9 mouse cellular contexts compared by ENCODE assay signal in the genomic region with DNA sequence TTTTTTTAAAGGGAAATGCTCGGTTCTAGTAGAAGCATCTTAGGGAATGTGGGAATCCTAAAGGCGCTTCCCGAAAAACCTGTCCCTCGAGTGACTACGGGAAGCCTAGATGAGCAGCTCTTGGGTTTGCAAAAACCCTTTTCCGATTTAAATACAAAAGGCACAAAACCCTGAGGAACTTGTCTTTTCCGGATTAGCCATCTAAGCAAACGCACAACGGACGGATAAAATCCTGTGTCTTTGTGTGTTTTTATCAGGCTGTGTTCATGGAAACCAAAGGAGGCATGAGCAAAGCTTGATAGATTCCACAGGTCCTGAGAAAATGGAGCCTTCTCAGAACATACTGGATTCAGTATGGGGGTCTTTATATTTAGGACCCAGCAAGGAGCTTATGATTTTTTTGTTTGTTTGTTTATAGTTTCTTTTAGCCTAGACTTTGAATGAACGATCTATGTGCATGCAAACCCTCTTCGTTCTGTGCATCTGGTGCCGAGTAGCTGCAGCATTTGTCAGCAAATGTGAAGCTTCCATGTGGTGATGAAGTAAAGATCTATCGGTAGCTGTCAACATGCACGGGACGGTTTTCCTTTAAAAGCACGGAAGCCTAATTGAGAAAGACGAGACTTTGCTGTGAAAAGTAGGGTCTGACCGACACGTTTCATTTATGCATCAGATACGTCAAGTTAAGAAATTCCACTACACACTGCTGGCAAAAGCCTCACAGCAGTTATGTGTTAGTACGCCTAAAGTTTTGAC. TPM values are rescaled to one million over a fixed set of nuclear protein-coding genes. Genes with fewer than 3 reads are reported as not detected.
DNase-seq lines count a peak whose midpoint lies in the region; ATAC-seq and TF ChIP-seq lines count a peak whose summit lies in the region.
"Had no signal": no experiment of that assay in that cellular context is flagged by ENCODE, and none has a peak within 500 bp of the region (broad histone marks: within the 10 kb centered on the region; RNA-seq: fewer than 3 reads in every experiment).

No protein-coding gene starts in this region.

- H3K27ac ChIP-seq in heart, embryonic 12.5 days (ENCODE audit: poor library complexity, severe bottlenecking): no peak overlapping the region
- H3K27ac ChIP-seq in ES-E14 (ENCODE audit: insufficient read depth, low read depth, low read length, poor library complexity, severe bottlenecking): no peak overlapping the region
- no peak overlapping the region for H3K27ac ChIP-seq in forebrain, embryonic 11.5 days (ENCODE audit: low read depth, low read length)
- H3K27ac ChIP-seq in limb, embryonic 15.5 days: no peak overlapping the region
- no peak overlapping the region for H3K27ac ChIP-seq in stomach, embryonic 16.5 days (ENCODE audit: low read length)

- DNase-seq in heart, adult 11 months: no peak
- no peak for DNase-seq in ES-E14 (ENCODE audit: low read depth, low spot score)
- DNase-seq in forebrain, embryonic 11.5 days (ENCODE audit: low spot score): no peak
- no peak for DNase-seq in urinary bladder, postnatal 36 days (ENCODE audit: low spot score in 2 of 2)

- peaks cover 7% of the 10 kb centered on the region; the same call in 1 of the 2 replicates for H3K4me1 ChIP-seq in heart, embryonic 12.5 days (replicated peaks)
- H3K4me1 ChIP-seq in ES-E14 (ENCODE audit: control insufficient read depth in 2 of 2, insufficient read depth in 2 of 2, low read length in 2 of 2, poor library complexity in 1 of 2): peaks cover 4 to 11% of the 10 kb centered on the region in 2 experiments; a peak in 3 of 4 replicates
- H3K4me1 ChIP-seq in forebrain, embryonic 11.5 days (replicated peaks; ENCODE audit: control insufficient read depth, insufficient read depth, low read length): 0 out of 2 replicates have a peak, but pooled peaks cover 2% of the 10 kb centered on the region
- H3K4me1 ChIP-seq in limb, embryonic 15.5 days: no peaks in the 10 kb centered on the region; the same call in 1 of the 2 replicates
- 0 out of 2 replicates have a peak, but pooled peaks cover 4% of the 10 kb centered on the region for H3K4me1 ChIP-seq in stomach, embryonic 16.5 days (ENCODE audit: control insufficient read depth, insufficient read depth, low read length)

- 2% methylated on average over 22 of the region's 22 CpGs for WGBS in heart, embryonic 12.5 days
- 1% methylated on average over 22 of the region's 22 CpGs for WGBS in forebrain, embryonic 11.5 days
- WGBS in limb, embryonic 15.5 days: under 1% methylated on average over 22 of the region's 22 CpGs
- WGBS in stomach, embryonic 16.5 days: 2% methylated on average over 22 of the region's 22 CpGs

- H3K9me3 ChIP-seq in heart, embryonic 12.5 days (replicated peaks): 0 out of 2 replicates have a peak, but pooled peaks cover 6% of the 10 kb centered on the region
- H3K9me3 ChIP-seq in ES-E14 (ENCODE audit: control insufficient read depth, insufficient read depth, low read depth, low read length): no peaks in the 10 kb centered on the region
- no peaks in the 10 kb centered on the region for H3K9me3 ChIP-seq in forebrain, embryonic 11.5 days (ENCODE audit: control insufficient read depth, low read length)
- H3K9me3 ChIP-seq in limb, embryonic 15.5 days: no peaks in the 10 kb centered on the region
- H3K9me3 ChIP-seq in stomach, embryonic 16.5 days (replicated peaks; ENCODE audit: control insufficient read depth, low read length): no peaks in the 10 kb centered on the region

- ATAC-seq in heart, embryonic 12.5 days (ENCODE audit: insufficient number of reproducible peaks, low FRiP score): no peak
- ATAC-seq in forebrain, embryonic 11.5 days (replicated peaks; ENCODE audit: low FRiP score): no peak
- ATAC-seq in limb, embryonic 15.5 days (ENCODE audit: insufficient number of reproducible peaks, low FRiP score, low TSS enrichment, low read depth): no peak
- no peak for ATAC-seq in stomach, embryonic 16.5 days (ENCODE audit: insufficient read depth, low FRiP score)
- no peak for ATAC-seq in monocyte, adult 5-6 weeks (replicated peaks; ENCODE audit: insufficient number of reproducible peaks, low FRiP score, low TSS enrichment, poor library complexity, severe bottlenecking)

- H3K36me3 ChIP-seq in heart, embryonic 12.5 days: no peaks in the 10 kb centered on the region
- H3K36me3 ChIP-seq in ES-E14 (ENCODE audit: control insufficient read depth, insufficient read depth, low read length, poor library complexity, severe bottlenecking): no peaks in the 10 kb centered on the region
- no peaks in the 10 kb centered on the region for H3K36me3 ChIP-seq in forebrain, embryonic 11.5 days (ENCODE audit: control insufficient read depth, insufficient read depth, low read length)
- no peaks in the 10 kb centered on the region for H3K36me3 ChIP-seq in limb, embryonic 15.5 days
- H3K36me3 ChIP-seq in stomach, embryonic 16.5 days (ENCODE audit: control insufficient read depth, insufficient read depth, low read length): no peaks in the 10 kb centered on the region
- H3K36me3 ChIP-seq: G1E had no signal

- H3K9ac ChIP-seq in heart, embryonic 12.5 days: peak overlapping the region; percentile 48
- H3K9ac ChIP-seq in ES-E14 (ENCODE audit: insufficient read depth, low read depth, low read length, poor library complexity, severe bottlenecking): no peak overlapping the region; the same call in 1 of the 2 replicates
- peak overlapping the region; percentile 66 for H3K9ac ChIP-seq in forebrain, embryonic 11.5 days (ENCODE audit: low read length)
- H3K9ac ChIP-seq in limb, embryonic 15.5 days: 0 out of 2 replicates have a peak overlapping the region, but pooled peaks have one; percentile 23
- no peak overlapping the region; the same call in 1 of the 2 replicates for H3K9ac ChIP-seq in stomach, embryonic 16.5 days (ENCODE audit: low read length)

- H3K4me3 ChIP-seq in heart, embryonic 12.5 days: peak overlapping the region; percentile 50
- H3K4me3 ChIP-seq in ES-E14 (ENCODE audit: insufficient read depth in 1 of 2, low read depth in 1 of 2, low read length in 2 of 2, poor library complexity in 1 of 2, severe bottlenecking in 1 of 2): peak overlapping the region; percentile 46 to 62; a peak in 3 of 4 replicates
- H3K4me3 ChIP-seq in forebrain, embryonic 11.5 days (ENCODE audit: low read depth, low read length): peak overlapping the region; percentile 45
- peak overlapping the region; percentile 46 for H3K4me3 ChIP-seq in limb, embryonic 15.5 days
- peak overlapping the region; percentile 51 for H3K4me3 ChIP-seq in stomach, embryonic 16.5 days (replicated peaks; ENCODE audit: low read length)

- no peaks in the 10 kb centered on the region for H3K27me3 ChIP-seq in heart, embryonic 12.5 days (replicated peaks)
- H3K27me3 ChIP-seq in forebrain, embryonic 11.5 days (ENCODE audit: control insufficient read depth, insufficient read depth, low read length): no peaks in the 10 kb centered on the region
- no peaks in the 10 kb centered on the region for H3K27me3 ChIP-seq in limb, embryonic 15.5 days
- no peaks in the 10 kb centered on the region for H3K27me3 ChIP-seq in stomach, embryonic 16.5 days (ENCODE audit: control insufficient read depth, insufficient read depth, low read length)

- H3K4me2 ChIP-seq in heart, embryonic 12.5 days: peak overlapping the region; percentile 90
- peak overlapping the region; percentile 67 for H3K4me2 ChIP-seq in forebrain, embryonic 11.5 days (ENCODE audit: low read depth, low read length, severe bottlenecking)
- H3K4me2 ChIP-seq in limb, embryonic 15.5 days: peak overlapping the region; percentile 50
- H3K4me2 ChIP-seq in stomach, embryonic 16.5 days (ENCODE audit: low read depth, low read length): peak overlapping the region; percentile 75

- in situ Hi-C loops in ES-E14 (cut with MboI; ENCODE audit: low sequenced_read_pairs in 2 of 2, unreplicated experiment in 2 of 2): no loop called here

TF ChIP-seq in ES-E14, 5 proteins besides CTCF, POLR2A, EP300 and RAD21:
- no peak for TF ChIP-seq ZNF384 (IDR thresholded peaks at IDR 0.05; ENCODE audit: low read depth, low read length)
- no peak for TF ChIP-seq HCFC1 (IDR thresholded peaks at IDR 0.05; ENCODE audit: borderline replicate concordance, insufficient read depth, low read length)
- TF ChIP-seq ZC3H11A (IDR thresholded peaks at IDR 0.05; ENCODE audit: borderline replicate concordance, low read depth, low read length): no peak
- TF ChIP-seq CHD2 (IDR thresholded peaks at IDR 0.05; ENCODE audit: low read depth, low read length): no peak
- no peak for TF ChIP-seq MAFK (IDR thresholded peaks at IDR 0.05; ENCODE audit: insufficient read depth, low read depth, low read length)

RNA-seq across cellular contexts. Expression of a gene that starts 0.6 kb away (rescaled TPM):
- polyA plus RNA-seq in heart, embryonic 12.5 days (2016; fragmentation: Nextera tagmentation; extraction: Ambion mirVana): 0.87 and 1.0 TPM in 2 replicates
- total RNA-seq in ES-E14 (2012; rRNA removed): 4.3 and 7.1 TPM in 2 replicates
- polyA plus RNA-seq in forebrain, embryonic 11.5 days (2014; fragmentation: Nextera tagmentation; extraction: Ambion mirVana): 13.4 and 14.5 TPM in 2 replicates
- polyA plus RNA-seq in limb, embryonic 15.5 days (2015; fragmentation: Nextera tagmentation; extraction: Ambion mirVana): 4.4 and 5.0 TPM in 2 replicates
- 1.2 and 1.3 TPM in 2 replicates for polyA plus RNA-seq in stomach, embryonic 16.5 days (2015; fragmentation: Nextera tagmentation; extraction: Ambion mirVana)
- not detected in 3 replicates for total RNA-seq in monocyte, adult 5-6 weeks (2017)
- polyA plus RNA-seq: G1E had no signal

Comparison
In these comparisons a context has a peak if more than half of its experiments do, and no peak if none do; other contexts are left out.
1. H3K9ac ChIP-seq: peak in heart, embryonic 12.5 days (single experiment), forebrain, embryonic 11.5 days (single experiment) and limb, embryonic 15.5 days (single experiment); none in ES-E14 (single experiment) and stomach, embryonic 16.5 days (single experiment).
2. Peak in every context shown above with its lines, with median percentiles within 50 percentile points of each other: H3K4me2 ChIP-seq and H3K4me3 ChIP-seq.